Mouse (Mus musculus): ENCODE results near the gene Prkar2b. TPM values are rescaled to one million over a fixed set of nuclear protein-coding genes. Genes with fewer than 3 reads are reported as not detected.
"Not testable (repeated sequence)": the region's sequence is repeated elsewhere in the genome, so short reads cannot be mapped to it uniquely, and the experiment has no call there.

Gene Prkar2b
- total RNA-seq, 2 experiments from 2014 or later: 79.6 to 92.9 TPM

- peak in 1 of 2 experiments; percentile 82 for DNase-seq (ENCODE audit: low spot score in 2 of 2)
- intact Hi-C loops (cut with DNase I): no loop called here
Observed at GRCm38 (mm10) chr12:32015268-32015769, 45.8 kb downstream of the Prkar2b start.

GRCm38 (mm10) chr12:32014811-32015210 is 46.3 kb downstream of the Prkar2b start:
- no peak for DNase-seq (ENCODE audit: low spot score in 2 of 2)
- intact Hi-C loops (cut with DNase I): no loop called here

- no peak for DNase-seq (ENCODE audit: low spot score in 2 of 2)
- intact Hi-C loops (cut with DNase I): no loop called here
Observed at GRCm38 (mm10) chr12:32012169-32012568, 48.9 kb downstream of the Prkar2b start.

GRCm38 (mm10) chr12:32011128-32011527 is 50.0 kb downstream of the Prkar2b start:
- DNase-seq (ENCODE audit: low spot score in 2 of 2): no peak
- intact Hi-C loops (cut with DNase I): no loop called here

GRCm38 (mm10) chr12:32009985-32010369 is 51.1 kb downstream of the Prkar2b start:
- DNase-seq (ENCODE audit: low spot score in 2 of 2); intact Hi-C loops (cut with DNase I): not testable (repeated sequence)

GRCm38 (mm10) chr12:32009267-32009984 is 51.7 kb downstream of the Prkar2b start:
- intact Hi-C loops (cut with DNase I): no loop called here
- no peak for DNase-seq (ENCODE audit: low spot score in 2 of 2)

- intact Hi-C loops (cut with DNase I): no loop called here
Observed at GRCm38 (mm10) chr12:32008728-32009127, 52.4 kb downstream of the Prkar2b start.

GRCm38 (mm10) chr12:32007646-32008045 is 53.5 kb downstream of the Prkar2b start:
- intact Hi-C loops (cut with DNase I): no loop called here
- no peak for DNase-seq (ENCODE audit: low spot score in 2 of 2)

More at GRCm38 (mm10) chr12:32008728-32009127, 52.4 kb downstream of the Prkar2b start:
- DNase-seq (ENCODE audit: low spot score in 2 of 2): no peak

GRCm38 (mm10) chr12:32007040-32007439 is 54.1 kb downstream of the Prkar2b start:
- no peak for DNase-seq (ENCODE audit: low spot score in 2 of 2)
- intact Hi-C loops (cut with DNase I): no loop called here

- intact Hi-C loops (cut with DNase I): no loop called here
- no peak for DNase-seq (ENCODE audit: low spot score in 2 of 2)
Observed at GRCm38 (mm10) chr12:32006391-32006929, 54.6 kb downstream of the Prkar2b start.

GRCm38 (mm10) chr12:32000464-32000863 is 60.6 kb downstream of the Prkar2b start:
- intact Hi-C loops (cut with DNase I): no loop called here
- no peak for DNase-seq (ENCODE audit: low spot score in 2 of 2)

- intact Hi-C loops (cut with DNase I): no loop called here
- DNase-seq (ENCODE audit: low spot score in 2 of 2): no peak
Observed at GRCm38 (mm10) chr12:31998706-31999105, 62.4 kb downstream of the Prkar2b start.

GRCm38 (mm10) chr12:31997328-31997878 is 63.7 kb downstream of the Prkar2b start:
- no peak for DNase-seq (ENCODE audit: low spot score in 2 of 2)
- intact Hi-C loops (cut with DNase I): no loop called here

GRCm38 (mm10) chr12:31996877-31997276 is 64.2 kb downstream of the Prkar2b start:
- DNase-seq (ENCODE audit: low spot score in 2 of 2): no peak
- intact Hi-C loops (cut with DNase I): no loop called here

GRCm38 (mm10) chr12:31990575-31990974 is 70.5 kb downstream of the Prkar2b start:
- intact Hi-C loops (cut with DNase I): no loop called here
- DNase-seq (ENCODE audit: low spot score in 2 of 2): no peak

GRCm38 (mm10) chr12:31989726-31990125 is 71.4 kb downstream of the Prkar2b start:
- no peak for DNase-seq (ENCODE audit: low spot score in 2 of 2)
- intact Hi-C loops (cut with DNase I): no loop called here

- intact Hi-C loops (cut with DNase I): no loop called here
- DNase-seq (ENCODE audit: low spot score in 2 of 2): no peak
Observed at GRCm38 (mm10) chr12:31986463-31986862, 74.6 kb downstream of the Prkar2b start.

- DNase-seq (ENCODE audit: low spot score in 2 of 2): peak in 1 of 2 experiments; percentile 62
- intact Hi-C loops (cut with DNase I): no loop called here
Observed at GRCm38 (mm10) chr12:31985738-31986137, 75.4 kb downstream of the Prkar2b start.

GRCm38 (mm10) chr12:31984664-31985063 is 76.4 kb downstream of the Prkar2b start:
- no peak for DNase-seq (ENCODE audit: low spot score in 2 of 2)
- intact Hi-C loops (cut with DNase I): no loop called here

- DNase-seq (ENCODE audit: low spot score in 2 of 2): no peak
- intact Hi-C loops (cut with DNase I): no loop called here
Observed at GRCm38 (mm10) chr12:31984206-31984605, 76.9 kb downstream of the Prkar2b start.

- intact Hi-C loops (cut with DNase I): no loop called here
- DNase-seq (ENCODE audit: low spot score in 2 of 2): peak in 1 of 2 experiments; percentile 78
Observed at GRCm38 (mm10) chr12:31983769-31984168, 77.3 kb downstream of the Prkar2b start.
